Mouse (Mus musculus): ENCODE measurements at regions not wholly inside any gene's neighbourhood (a gene's known extent, or its start where the extent isn't known, plus 50 kb on each side); places are given as distances from the start of the nearest gene placed in this dataset.
A peak's percentile ranks its signal among the peaks of the same experiment; 100 is the strongest.

GRCm38 (mm10) chr2:144895254-144895653, 71.8 kb downstream of the Scp2d1 start:
- DNase-seq (ENCODE audit: low spot score), result no peak

DNA sequence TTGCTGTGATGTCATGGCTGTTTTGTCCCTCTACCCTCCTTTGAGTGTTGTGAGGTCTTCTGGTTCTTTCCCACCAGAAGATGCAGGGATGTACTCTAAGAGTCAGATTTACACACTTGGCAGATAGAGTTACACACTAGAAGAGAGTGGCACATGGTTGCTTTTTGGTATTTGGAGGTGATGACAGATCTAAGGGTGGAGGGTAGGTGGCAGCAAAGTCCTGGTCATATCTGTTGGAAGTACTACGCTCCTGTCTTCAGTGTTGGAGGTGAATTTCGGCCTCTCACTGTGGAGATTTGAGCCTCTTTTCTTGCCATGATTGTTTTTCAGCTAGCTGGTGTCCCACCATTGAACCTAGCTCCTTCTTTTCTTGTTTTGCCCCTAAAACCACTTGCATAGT, 73.0 kb downstream of the Scp2d1 start:
- DNase-seq (ENCODE audit: low spot score), result peak; percentile 9

GRCm38 (mm10) chr2:144906786-144907185, 83.3 kb downstream of the Scp2d1 start:
- DNase-seq (ENCODE audit: low spot score), result no peak

- no peak for DNase-seq (ENCODE audit: low spot score)
These were observed 122.4 kb downstream of the Scp2d1 start for GRCm38 (mm10) chr2:144945840-144946239.

GRCm38 (mm10) chr2:144946468-144946867, 123.0 kb downstream of the Scp2d1 start:
- DNase-seq (ENCODE audit: low spot score), result no peak

DNA sequence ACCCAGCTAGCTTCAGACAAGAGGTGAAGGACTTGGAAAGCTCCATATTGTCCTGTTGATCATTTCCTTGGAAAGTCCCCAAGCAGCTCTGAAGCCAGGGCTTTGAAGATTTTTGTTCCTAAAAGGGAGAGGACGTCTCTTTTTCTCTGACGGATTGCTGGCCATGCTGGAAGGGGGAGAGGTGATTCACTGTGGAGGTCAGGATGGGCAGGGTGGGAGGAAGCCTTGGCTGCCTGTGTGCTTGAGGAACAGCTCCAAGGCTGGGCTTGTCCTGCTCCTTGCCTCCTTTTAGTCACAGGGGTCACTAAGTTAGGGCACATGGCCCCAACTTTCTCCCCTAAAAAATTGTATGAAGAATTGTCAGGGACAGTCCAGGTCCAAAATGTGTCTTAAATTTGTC, 125.8 kb downstream of the Scp2d1 start:
- DNase-seq (ENCODE audit: low spot score), result no peak

Measured in layer of hippocampus, adult 11-12 months (tissue).